Mouse (Mus musculus): ENCODE measurements around the gene Cox7b2.
"Not testable (repeated sequence)": the region's sequence is repeated elsewhere in the genome, so short reads cannot be mapped to it uniquely, and the experiment has no call there.

The Cox7b2 gene

DNA sequence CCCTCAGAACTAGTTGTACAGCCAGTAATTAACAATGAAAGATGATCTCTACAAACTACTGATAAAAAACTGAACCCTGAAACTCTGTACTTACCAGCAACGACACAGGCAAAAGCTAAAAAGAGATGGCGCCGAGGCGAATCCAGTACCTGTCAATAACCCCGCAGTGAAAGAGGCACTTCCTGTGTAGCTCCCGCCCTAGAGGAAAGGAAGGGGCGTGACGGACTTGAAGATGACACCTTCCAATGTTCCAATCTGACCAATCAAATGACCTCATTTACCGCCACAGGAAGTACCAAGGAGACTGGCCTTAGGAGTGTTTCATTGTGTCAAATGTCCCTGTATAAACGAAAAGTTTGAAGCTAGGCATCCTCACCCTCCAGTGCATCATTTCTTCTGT is at the start of gene Cox7b2:
Gene Cox7b2 (minus strand): TSS at position 127 of the 400 bp plus-strand sequence.
- DNase-seq (ENCODE audit: low spot score): no peak

DNA sequence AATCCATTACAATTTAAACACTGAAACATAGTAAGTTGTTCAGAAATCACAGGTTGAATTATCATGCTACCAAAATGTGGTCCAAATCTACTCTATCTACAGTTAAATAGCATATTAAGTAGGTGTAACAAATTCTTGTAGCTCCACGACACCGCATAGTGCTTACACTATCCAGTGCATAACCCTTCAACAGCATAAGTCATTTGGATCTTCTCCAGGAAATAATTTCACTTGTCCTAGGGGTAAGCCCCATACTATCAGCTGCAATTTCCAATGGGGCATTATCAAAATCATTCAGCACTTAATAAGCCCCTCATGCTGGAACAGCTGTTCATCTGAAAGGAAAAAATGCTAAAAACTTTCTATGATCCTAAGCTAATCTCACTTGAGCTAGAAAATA is 47.3 kb upstream of the Cox7b2 start:
- DNase-seq (ENCODE audit: low spot score): no peak

DNA sequence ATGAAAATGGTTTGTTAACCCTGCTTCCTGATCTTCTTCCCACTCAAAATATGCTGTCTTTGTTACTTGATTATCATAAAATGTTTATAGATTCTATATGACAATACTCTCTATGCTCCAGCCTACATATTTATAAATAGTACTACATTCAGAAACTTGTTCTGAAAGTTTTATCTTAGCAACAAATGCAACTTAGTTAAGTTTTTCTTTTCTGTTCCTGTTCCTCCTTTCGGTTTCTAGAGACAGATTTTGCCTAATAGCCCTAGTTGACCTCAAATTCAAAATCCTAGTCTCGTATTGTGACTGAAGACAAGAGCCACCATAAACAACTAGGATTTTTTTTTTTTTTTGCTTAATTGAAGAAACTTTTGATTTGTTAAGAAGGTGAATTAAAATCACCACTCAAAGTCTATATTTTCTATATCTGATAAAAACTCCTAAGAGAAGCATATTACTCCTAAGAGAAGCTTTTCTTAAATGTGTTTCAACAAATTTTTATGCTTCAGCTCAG is 45.8 kb upstream of the Cox7b2 start:
- DNase-seq (ENCODE audit: low spot score): no peak

- no peak for DNase-seq (ENCODE audit: low spot score)
These were observed 23.7 kb upstream of the Cox7b2 start for GRCm38 (mm10) chr5:71571646-71572237.

GRCm38 (mm10) chr5:71545554-71545953 is 2.5 kb downstream of the Cox7b2 start:
- no peak for DNase-seq (ENCODE audit: low spot score)

DNA sequence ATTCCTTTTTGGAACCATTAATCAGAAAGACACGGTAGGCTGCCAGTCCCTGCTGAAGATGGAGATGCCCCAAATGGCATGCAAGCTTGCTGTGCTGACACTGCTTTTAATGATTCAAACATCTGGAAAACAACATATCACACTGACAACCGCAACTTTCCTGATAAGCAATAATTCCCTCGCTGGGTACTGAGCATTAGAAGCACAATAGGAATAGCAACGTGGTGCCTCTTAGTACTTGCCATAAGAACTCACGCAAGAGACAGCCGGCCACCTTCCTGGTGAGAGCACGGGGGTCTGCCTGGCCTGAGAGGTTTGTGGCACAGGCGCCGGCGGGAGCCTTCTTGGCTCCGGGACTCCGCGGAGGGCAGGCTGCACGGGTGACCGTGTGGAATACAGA is 22.5 kb downstream of the Cox7b2 start:
- DNase-seq (ENCODE audit: low spot score): not testable (repeated sequence)

DNA sequence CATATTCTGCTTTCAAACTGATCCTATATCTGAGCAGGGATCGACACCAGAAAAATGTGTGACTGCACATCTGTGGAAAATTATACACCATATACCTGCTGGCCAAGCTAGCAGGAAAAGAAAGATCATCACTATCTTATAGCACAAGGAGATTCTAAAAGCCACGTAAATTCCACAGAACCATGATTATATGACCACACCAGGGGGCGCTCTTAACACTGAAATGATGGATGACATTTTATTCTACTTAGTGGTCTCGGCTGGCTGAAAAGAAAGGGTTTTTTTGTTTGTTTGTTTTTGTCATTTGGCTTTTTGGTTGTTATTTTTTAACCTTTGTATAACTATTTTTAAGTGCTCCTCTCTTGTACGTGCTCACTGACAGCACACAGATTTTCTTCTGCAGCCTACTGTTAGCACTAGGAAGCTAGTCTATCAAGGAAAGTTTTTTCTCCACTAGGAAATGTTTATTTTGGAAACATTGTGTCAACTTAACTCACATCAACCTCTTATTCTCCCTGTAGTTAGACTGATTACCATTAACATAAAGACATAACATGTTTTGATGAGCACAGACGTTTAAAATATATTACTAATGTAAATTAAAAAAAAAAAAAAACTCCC is 45.8 kb downstream of the Cox7b2 start:
- DNase-seq (ENCODE audit: low spot score): peak; percentile 73

DNA sequence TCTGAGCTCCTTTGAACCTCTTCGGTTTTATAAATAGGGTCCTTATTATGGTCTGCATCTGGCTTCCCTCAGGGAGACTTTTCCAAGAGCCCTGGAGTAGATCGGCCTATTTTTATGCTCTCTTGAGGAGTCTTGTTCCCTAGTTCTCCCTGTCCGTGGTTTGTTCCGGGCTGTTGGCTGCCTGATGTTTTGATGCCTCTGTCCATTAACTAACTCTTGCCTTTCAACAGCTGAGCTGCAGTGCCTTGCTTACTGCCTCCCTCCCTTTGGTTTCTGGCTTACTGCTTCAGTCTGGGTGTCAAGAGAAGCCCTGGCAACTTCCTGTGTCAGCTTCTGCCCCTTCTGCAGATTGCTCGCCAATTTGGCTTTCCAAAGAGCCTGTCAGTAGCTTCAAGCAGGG is 52.4 kb downstream of the Cox7b2 start:
- DNase-seq (ENCODE audit: low spot score): no peak

- DNase-seq (ENCODE audit: low spot score): no peak
These were observed 91.0 kb downstream of the Cox7b2 start for GRCm38 (mm10) chr5:71456957-71457356.

DNA sequence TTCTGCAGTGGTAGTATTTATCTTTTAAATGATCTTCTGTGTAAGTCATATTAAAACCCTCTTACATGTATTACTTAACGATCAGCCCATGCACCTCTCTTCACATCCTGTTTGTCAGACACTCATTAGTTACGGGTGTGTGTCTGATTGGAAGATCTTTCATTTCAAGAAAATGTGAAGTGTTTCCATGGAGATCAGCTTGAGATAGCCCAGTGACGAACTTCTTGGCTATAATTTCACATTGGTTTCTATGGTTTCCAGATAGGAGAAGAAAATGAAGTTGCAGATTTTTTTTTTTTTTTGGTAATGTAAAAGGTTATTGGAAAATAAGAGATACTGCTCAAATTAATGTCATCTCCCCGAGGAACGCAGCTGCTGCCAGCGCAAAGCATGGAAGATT is 107.8 kb downstream of the Cox7b2 start:
- peak; percentile 27 for DNase-seq (ENCODE audit: low spot score)

Data from layer of hippocampus, adult 9-10 months (tissue).